17 mouse cellular contexts compared by ENCODE assay signal in genomic region chr1:172355336-172355735, GRCm38 (mm10). TPM values are rescaled to one million over a fixed set of nuclear protein-coding genes. Genes with fewer than 3 reads are reported as not detected.
DNase-seq lines count a peak whose midpoint lies in the region; ATAC-seq and TF ChIP-seq lines count a peak whose summit lies in the region.
"Had no signal": no experiment of that assay in that cellular context is flagged by ENCODE, and none has a peak within 500 bp of the region (broad histone marks: within the 10 kb centered on the region; RNA-seq: fewer than 3 reads in every experiment).

No protein-coding gene starts in this region.

- no peak for TF ChIP-seq CTCF in liver, postnatal 0 days (IDR thresholded peaks at IDR 0.05; ENCODE audit: low read depth)

- intact Hi-C loops in heart, postnatal 10 days (cut with DNase I) = no loop called here
- intact Hi-C loops in gastrocnemius, postnatal 14 days (cut with DNase I; ENCODE audit: low total_unique reads) = no loop called here

- peak; percentile 64 for DNase-seq in heart, adult 11 months
- no peak for DNase-seq in heart, postnatal 10 days
- DNase-seq in hindbrain, embryonic 14.5 days (ENCODE audit: low spot score) = no peak
- DNase-seq in gastrocnemius, postnatal 14 days = no peak
- DNase-seq in liver, postnatal 0 days = no peak
- no peak for DNase-seq in frontal cortex, postnatal 25 days (ENCODE audit: low spot score in 2 of 2)
- DNase-seq: cerebellum, adult 11-12 months; heart, adult 18-20 months; kidney, adult 8-10 months; lung, postnatal 36 days; thymus, postnatal 25 days had no signal

- H3K4me2 ChIP-seq in forebrain, embryonic 12.5 days = no peak overlapping the region
- H3K4me2 ChIP-seq in hindbrain, embryonic 14.5 days (replicated peaks) = no peak overlapping the region
- H3K4me2 ChIP-seq in midbrain, embryonic 16.5 days (ENCODE audit: low read length) = no peak overlapping the region
- H3K4me2 ChIP-seq in liver, postnatal 0 days (ENCODE audit: low read depth, low read length) = no peak overlapping the region
- H3K4me2 ChIP-seq: limb, embryonic 12.5 days had no signal

- H3K4me1 ChIP-seq in forebrain, embryonic 12.5 days = peaks cover 58% of the 10 kb centered on the region
- H3K4me1 ChIP-seq in hindbrain, embryonic 14.5 days (replicated peaks; ENCODE audit: control insufficient read depth, insufficient read depth, low read length) = peaks cover 10% of the 10 kb centered on the region
- peaks cover 12% of the 10 kb centered on the region for H3K4me1 ChIP-seq in midbrain, embryonic 16.5 days (ENCODE audit: control insufficient read depth, insufficient read depth, low read length)
- peaks cover 5% of the 10 kb centered on the region; the same call in 1 of the 2 replicates for H3K4me1 ChIP-seq in liver, postnatal 0 days (ENCODE audit: insufficient read depth)

- no peak for ATAC-seq in forebrain, embryonic 12.5 days (ENCODE audit: low FRiP score)
- peak; percentile 34; the same call in 1 of the 2 replicates for ATAC-seq in hindbrain, embryonic 14.5 days (ENCODE audit: low FRiP score)
- ATAC-seq in midbrain, embryonic 16.5 days = peak; percentile 54
- ATAC-seq in liver, postnatal 0 days = no peak

- 11% methylated on average over 3 of the region's 3 CpGs for WGBS in forebrain, embryonic 12.5 days
- 23% methylated on average over 3 of the region's 3 CpGs for WGBS in hindbrain, embryonic 14.5 days
- 7% methylated on average over 3 of the region's 3 CpGs for WGBS in midbrain, embryonic 16.5 days
- WGBS in liver, postnatal 0 days (ENCODE audit: insufficient replicate concordance) = 67% methylated on average over 3 of the region's 3 CpGs

- no peak for TF ChIP-seq EP300 in liver, postnatal 0 days (IDR thresholded peaks at IDR 0.05; ENCODE audit: low read depth)

- H3K9ac ChIP-seq in forebrain, embryonic 12.5 days = no peak overlapping the region
- no peak overlapping the region for H3K9ac ChIP-seq in hindbrain, embryonic 14.5 days
- no peak overlapping the region for H3K9ac ChIP-seq in midbrain, embryonic 16.5 days (ENCODE audit: low read depth, low read length)
- H3K9ac ChIP-seq in liver, postnatal 0 days (replicated peaks) = no peak overlapping the region

- no peaks in the 10 kb centered on the region; the same call in 1 of the 2 replicates for H3K27me3 ChIP-seq in forebrain, embryonic 12.5 days
- no peaks in the 10 kb centered on the region for H3K27me3 ChIP-seq in hindbrain, embryonic 14.5 days (ENCODE audit: control insufficient read depth, insufficient read depth, low read length)
- no peaks in the 10 kb centered on the region for H3K27me3 ChIP-seq in midbrain, embryonic 16.5 days (ENCODE audit: control insufficient read depth, insufficient read depth, low read depth, low read length)
- H3K27me3 ChIP-seq in liver, postnatal 0 days (ENCODE audit: insufficient read depth, low read length) = 0 out of 2 replicates have a peak, but pooled peaks cover 3% of the 10 kb centered on the region

- H3K36me3 ChIP-seq in forebrain, embryonic 12.5 days (replicated peaks) = no peaks in the 10 kb centered on the region
- no peaks in the 10 kb centered on the region for H3K36me3 ChIP-seq in hindbrain, embryonic 14.5 days (replicated peaks; ENCODE audit: control insufficient read depth, insufficient read depth)
- no peaks in the 10 kb centered on the region for H3K36me3 ChIP-seq in midbrain, embryonic 16.5 days (ENCODE audit: control insufficient read depth, insufficient read depth, low read length)
- H3K36me3 ChIP-seq in liver, postnatal 0 days (replicated peaks; ENCODE audit: insufficient read depth, low read length) = no peaks in the 10 kb centered on the region
- H3K36me3 ChIP-seq: limb, embryonic 12.5 days had no signal

- H3K4me3 ChIP-seq in forebrain, embryonic 12.5 days (replicated peaks) = no peak overlapping the region
- no peak overlapping the region for H3K4me3 ChIP-seq in hindbrain, embryonic 14.5 days (replicated peaks; ENCODE audit: low read length)
- H3K4me3 ChIP-seq in midbrain, embryonic 16.5 days (ENCODE audit: low read depth, low read length) = no peak overlapping the region
- no peak overlapping the region for H3K4me3 ChIP-seq in liver, postnatal 0 days (ENCODE audit: low read depth, low read length)
- H3K4me3 ChIP-seq: limb, embryonic 12.5 days had no signal

- peak overlapping the region; percentile 71 for H3K27ac ChIP-seq in forebrain, embryonic 12.5 days
- 0 out of 2 replicates have a peak overlapping the region, but pooled peaks have one; percentile 2 for H3K27ac ChIP-seq in hindbrain, embryonic 14.5 days
- H3K27ac ChIP-seq in midbrain, embryonic 16.5 days (ENCODE audit: low read length) = peak overlapping the region; percentile 64; the same call in 1 of the 2 replicates
- no peak overlapping the region for H3K27ac ChIP-seq in liver, postnatal 0 days (ENCODE audit: low read depth)
- H3K27ac ChIP-seq: limb, embryonic 12.5 days had no signal

- no peaks in the 10 kb centered on the region for H3K9me3 ChIP-seq in forebrain, embryonic 12.5 days
- no peaks in the 10 kb centered on the region for H3K9me3 ChIP-seq in hindbrain, embryonic 14.5 days (ENCODE audit: control insufficient read depth, low read length)
- no peaks in the 10 kb centered on the region for H3K9me3 ChIP-seq in midbrain, embryonic 16.5 days (replicated peaks; ENCODE audit: control insufficient read depth, low read length, poor library complexity, severe bottlenecking)
- no peaks in the 10 kb centered on the region for H3K9me3 ChIP-seq in liver, postnatal 0 days (ENCODE audit: low read length)
- H3K9me3 ChIP-seq: limb, embryonic 12.5 days had no signal

RNA-seq across cellular contexts. Expression of gene Kcnj10, which starts 14.3 kb away (rescaled TPM):
- total RNA-seq in heart, postnatal 10 days (2021) = under 1 TPM; 0.05 to 0.19 TPM
- 0.93 and 1.2 TPM in 2 replicates for polyA plus RNA-seq in forebrain, embryonic 12.5 days (2016; fragmentation: Nextera tagmentation; extraction: Ambion mirVana)
- 2.8 and 3.5 TPM in 2 replicates for polyA plus RNA-seq in hindbrain, embryonic 14.5 days (2014; fragmentation: Nextera tagmentation; extraction: Ambion mirVana)
- polyA plus RNA-seq in midbrain, embryonic 16.5 days (2015; fragmentation: Nextera tagmentation; extraction: Ambion mirVana) = 1.5 and 2.5 TPM in 2 replicates
- total RNA-seq in gastrocnemius, postnatal 14 days (2021) = under 1 TPM; 0.29 to 0.96 TPM
- polyA plus RNA-seq in liver, postnatal 0 days (2015; fragmentation: Nextera tagmentation; extraction: Ambion mirVana) = 0.17 and 0.19 TPM in 2 replicates
- polyA plus RNA-seq: heart, postnatal 0 days had no signal

RNA-seq across cellular contexts. Expression of gene Pigm, which starts 21.0 kb away (rescaled TPM):
- 1 to 10 TPM; 9.1 TPM for total RNA-seq in heart, postnatal 10 days (2021)
- polyA plus RNA-seq in forebrain, embryonic 12.5 days (2016; fragmentation: Nextera tagmentation; extraction: Ambion mirVana) = 10.9 and 11.5 TPM in 2 replicates
- 5.6 and 5.9 TPM in 2 replicates for polyA plus RNA-seq in hindbrain, embryonic 14.5 days (2014; fragmentation: Nextera tagmentation; extraction: Ambion mirVana)
- polyA plus RNA-seq in midbrain, embryonic 16.5 days (2015; fragmentation: Nextera tagmentation; extraction: Ambion mirVana) = 3.4 and 3.5 TPM in 2 replicates
- 1 to 10 TPM; 4.4 to 4.8 TPM for total RNA-seq in gastrocnemius, postnatal 14 days (2021)
- polyA plus RNA-seq in liver, postnatal 0 days (2015; fragmentation: Nextera tagmentation; extraction: Ambion mirVana) = 1.8 TPM in 2 replicates

RNA-seq across cellular contexts. Expression of gene Kcnj9, which starts 26.2 kb away (rescaled TPM):
- total RNA-seq in heart, postnatal 10 days (2021) = not detected
- polyA plus RNA-seq in forebrain, embryonic 12.5 days (2016; fragmentation: Nextera tagmentation; extraction: Ambion mirVana) = 2.5 and 2.8 TPM in 2 replicates
- 1.7 and 2.1 TPM in 2 replicates for polyA plus RNA-seq in hindbrain, embryonic 14.5 days (2014; fragmentation: Nextera tagmentation; extraction: Ambion mirVana)
- polyA plus RNA-seq in midbrain, embryonic 16.5 days (2015; fragmentation: Nextera tagmentation; extraction: Ambion mirVana) = 7.7 and 7.8 TPM in 2 replicates
- not detected for total RNA-seq in gastrocnemius, postnatal 14 days (2021)
- 0.07 TPM in 2 replicates for polyA plus RNA-seq in liver, postnatal 0 days (2015; fragmentation: Nextera tagmentation; extraction: Ambion mirVana)
- total RNA-seq: heart, adult 18-20 months had no signal
- polyA plus RNA-seq: heart, postnatal 0 days; limb, embryonic 12.5 days; small intestine, adult 2 months; stomach, embryonic 16.5 days had no signal

RNA-seq across cellular contexts. Expression of gene Atp1a2, which starts 57.5 kb away (rescaled TPM):
- total RNA-seq in heart, postnatal 10 days (2021) = 100 to 1,000 TPM; 228 to 235 TPM
- 9.5 and 10.8 TPM in 2 replicates for polyA plus RNA-seq in forebrain, embryonic 12.5 days (2016; fragmentation: Nextera tagmentation; extraction: Ambion mirVana)
- 27.9 and 29.5 TPM in 2 replicates for polyA plus RNA-seq in hindbrain, embryonic 14.5 days (2014; fragmentation: Nextera tagmentation; extraction: Ambion mirVana)
- polyA plus RNA-seq in midbrain, embryonic 16.5 days (2015; fragmentation: Nextera tagmentation; extraction: Ambion mirVana) = 53.2 and 69.0 TPM in 2 replicates
- total RNA-seq in gastrocnemius, postnatal 14 days (2021) = 1,000 to 10,000 TPM in 1 of 2 experiments, 100 to 1,000 TPM in 1; 826 to 1,026 TPM
- 0.29 and 1.4 TPM in 2 replicates for polyA plus RNA-seq in liver, postnatal 0 days (2015; fragmentation: Nextera tagmentation; extraction: Ambion mirVana)

Comparison
In these comparisons a context has a peak if more than half of its experiments do, and no peak if none do; other contexts are left out.
1. ATAC-seq: peak in hindbrain, embryonic 14.5 days (single experiment) and midbrain, embryonic 16.5 days (single experiment); none in forebrain, embryonic 12.5 days (single experiment) and liver, postnatal 0 days (single experiment).